Mouse (Mus musculus) adipocyte (in vitro differentiated cells): ENCODE measurements around the gene Sptssa.
"Not testable (repeated sequence)": the region's sequence is repeated elsewhere in the genome, so short reads cannot be mapped to it uniquely, and the experiment has no call there.

Source experiments
- DNase-seq: peaks from one replicate; pipeline ENCODE4 v3.0.0-alpha.2; 2016; ENCODE audit warnings: low spot score

Gene Sptssa

DNA sequence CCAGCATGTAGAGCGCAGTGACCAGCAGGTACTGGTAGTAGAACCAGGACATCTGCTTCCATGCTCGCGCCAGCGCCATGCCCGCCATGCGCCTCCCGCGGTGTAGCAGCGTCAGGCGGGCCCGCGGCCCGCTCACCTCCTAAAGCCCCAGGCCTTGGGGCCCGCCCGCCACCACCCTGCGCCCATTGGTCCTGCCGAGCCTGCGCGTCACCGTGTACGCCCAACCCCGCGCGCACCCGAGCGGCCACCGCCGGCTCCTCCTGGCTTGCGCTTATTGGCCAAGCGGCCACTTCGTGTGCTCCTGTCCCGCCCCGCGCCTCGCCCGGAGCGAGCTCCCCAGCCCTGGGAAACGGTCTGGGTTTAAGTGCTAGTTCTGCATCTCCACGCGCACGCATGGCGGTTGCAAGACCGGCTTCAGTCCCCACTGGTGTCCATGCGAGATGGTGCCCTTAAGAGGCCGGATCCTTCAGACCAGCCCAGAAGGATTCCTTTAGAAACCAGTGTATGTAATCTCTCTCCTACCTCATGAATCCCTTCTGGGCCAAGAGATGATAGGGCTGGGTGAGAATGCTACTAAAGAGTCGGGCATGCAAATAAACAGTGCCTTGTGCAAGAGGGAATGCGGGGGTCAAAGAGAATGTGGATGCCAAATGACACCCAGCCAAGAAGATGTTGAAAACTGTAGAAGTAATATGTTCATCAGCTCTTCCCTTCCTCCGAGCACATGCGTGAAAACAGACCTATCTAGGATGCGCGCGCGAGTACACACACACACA is at the start of gene Sptssa:
TSS of gene Sptssa (minus strand) at position 178 of the 776 bp plus-strand sequence.
- peak; percentile 92 for DNase-seq

DNA sequence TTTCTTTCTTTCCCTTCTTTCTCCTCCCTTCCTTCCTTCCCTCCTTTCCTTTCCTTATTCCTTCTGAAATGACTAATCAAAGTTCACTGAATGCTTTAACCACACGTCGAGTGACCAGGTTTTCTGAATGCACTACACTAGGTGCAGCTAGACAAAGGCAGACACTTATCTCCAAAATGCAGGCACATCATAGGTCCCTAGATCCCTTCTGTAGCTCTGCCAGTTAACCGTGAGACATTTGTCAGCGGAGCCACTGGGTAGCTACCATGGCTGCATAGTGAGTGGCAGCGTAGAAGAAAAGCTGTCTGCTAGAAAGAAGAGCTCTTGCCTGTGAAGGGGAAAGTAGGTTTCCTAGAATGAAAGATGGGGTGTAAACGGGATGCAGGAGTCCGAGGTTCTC is 43.0 kb upstream of the Sptssa start:
- DNase-seq = no peak

DNA sequence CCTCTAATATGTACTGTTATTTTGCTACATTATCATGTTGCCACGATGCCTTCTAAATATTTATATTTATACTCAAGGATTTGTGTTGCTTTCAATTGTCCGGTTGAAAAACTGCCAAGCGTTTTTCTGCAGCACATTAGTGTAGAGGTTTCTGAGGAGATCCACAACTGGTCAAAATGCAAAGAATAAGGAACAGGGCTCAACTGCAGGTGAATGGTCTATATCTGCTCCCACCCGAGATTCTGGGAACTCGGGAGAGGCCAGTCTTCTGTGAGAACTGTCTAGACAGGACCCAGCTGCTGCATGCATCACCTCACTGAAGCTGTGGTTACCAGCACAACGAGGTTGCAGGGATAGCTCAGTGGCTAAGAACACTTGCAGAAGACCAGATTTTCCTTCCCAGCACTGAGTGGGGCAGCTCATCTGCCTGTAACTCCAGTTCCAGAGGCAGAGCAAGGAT is 41.4 kb upstream of the Sptssa start:
- no peak for DNase-seq

DNA sequence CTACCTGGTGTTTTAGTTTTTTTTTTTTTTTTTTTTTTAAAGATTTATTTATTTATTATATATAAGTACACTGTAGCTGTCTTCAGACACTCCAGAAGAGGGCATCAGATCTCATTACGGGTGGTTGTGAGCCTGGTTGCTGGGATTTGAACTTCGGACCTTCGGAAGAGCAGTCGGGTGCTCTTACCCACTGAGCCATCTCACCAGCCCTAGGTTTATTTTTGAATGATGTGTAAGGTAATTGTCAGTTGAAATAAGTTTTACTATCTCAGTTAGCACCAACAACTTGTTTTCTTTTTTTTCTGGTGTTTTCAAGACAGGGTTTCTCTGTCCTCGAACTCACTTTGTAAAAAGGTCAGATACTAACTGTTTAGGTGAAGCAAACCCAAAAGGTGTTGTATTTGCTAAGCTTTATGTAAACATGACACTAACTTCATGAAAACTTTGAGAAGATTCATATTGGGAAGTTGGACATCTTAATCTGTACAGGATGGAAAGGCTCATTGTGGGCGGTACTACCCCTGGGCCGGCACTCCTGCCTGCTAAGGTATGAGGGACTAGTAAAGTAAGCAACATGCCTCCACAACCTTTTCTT is 40.7 kb upstream of the Sptssa start:
- DNase-seq = peak; percentile 44

DNA sequence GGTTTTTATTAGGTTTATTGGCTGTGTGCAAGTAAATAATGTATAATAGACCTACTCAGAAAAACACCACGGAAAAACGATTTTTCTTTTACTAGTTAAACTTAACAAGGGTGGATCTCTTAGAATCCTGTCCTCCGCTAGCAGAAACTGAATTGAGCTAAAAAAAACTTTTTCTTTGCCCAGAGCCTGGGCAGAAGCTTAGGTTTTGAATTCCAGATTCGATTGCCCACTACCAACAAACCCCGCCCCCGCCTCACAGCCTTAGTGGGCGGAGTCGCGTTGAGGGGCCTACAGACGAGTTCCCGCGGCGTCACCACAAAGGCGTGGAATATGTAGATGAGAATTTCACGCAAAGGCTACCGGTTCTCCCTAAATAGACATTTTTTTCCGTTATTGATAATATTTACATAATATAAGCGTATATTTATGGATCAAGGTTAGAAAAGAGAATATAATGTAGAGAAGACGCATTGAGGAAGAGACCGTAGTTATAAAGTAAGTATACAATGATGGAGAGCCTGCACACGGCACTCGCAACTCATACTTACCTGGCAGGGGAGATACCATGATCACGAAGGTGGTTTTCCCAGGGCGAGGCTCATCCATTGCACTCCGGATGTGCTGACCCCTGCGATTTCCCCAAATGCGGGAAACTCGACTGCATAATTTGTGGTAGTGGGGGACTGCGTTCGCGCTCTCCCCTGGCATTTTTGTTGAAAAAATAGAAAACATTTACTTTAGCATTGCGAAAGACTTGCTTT is 40.0 kb upstream of the Sptssa start:
- peak; percentile 97 for DNase-seq

DNA sequence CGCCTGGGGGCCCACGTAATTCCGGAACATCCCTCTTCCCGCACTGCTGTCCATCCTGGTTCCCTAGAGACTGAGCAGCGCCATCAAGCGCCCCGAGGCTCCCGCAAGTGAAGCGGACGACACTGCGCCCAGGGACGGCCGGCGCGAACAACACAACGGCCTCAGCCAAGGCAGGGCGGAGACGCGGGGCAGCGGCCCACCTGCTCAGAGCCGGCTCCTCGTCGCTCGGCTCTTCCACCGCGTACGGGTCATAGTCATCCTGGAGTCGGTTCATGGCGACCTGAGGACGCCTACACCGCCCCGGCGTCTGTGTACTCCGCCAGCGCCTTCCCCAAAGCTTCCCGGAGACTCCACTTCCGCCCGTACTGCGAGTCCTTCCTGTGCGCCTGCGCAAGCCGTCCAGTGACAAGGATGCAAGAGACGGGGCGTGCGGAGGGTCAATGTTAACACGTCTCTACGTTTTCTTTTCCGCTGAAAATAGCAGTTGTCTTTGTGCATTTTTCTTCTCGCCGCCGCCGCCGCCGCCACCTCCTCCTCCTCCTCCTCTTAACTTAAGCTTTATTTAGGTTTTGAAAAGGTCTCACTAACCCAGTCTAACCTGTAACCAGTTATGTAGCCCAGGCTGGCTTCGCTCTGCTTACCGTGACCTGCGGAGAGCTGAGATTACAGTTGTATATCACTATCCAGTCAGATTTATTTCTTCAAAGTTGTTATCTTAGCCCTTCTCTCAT is 39.3 kb upstream of the Sptssa start, which contains the start of gene Eapp:
TSS of gene Eapp (minus strand) at position 387 of the 731 bp plus-strand sequence.
- peak; percentile 98 for DNase-seq

DNA sequence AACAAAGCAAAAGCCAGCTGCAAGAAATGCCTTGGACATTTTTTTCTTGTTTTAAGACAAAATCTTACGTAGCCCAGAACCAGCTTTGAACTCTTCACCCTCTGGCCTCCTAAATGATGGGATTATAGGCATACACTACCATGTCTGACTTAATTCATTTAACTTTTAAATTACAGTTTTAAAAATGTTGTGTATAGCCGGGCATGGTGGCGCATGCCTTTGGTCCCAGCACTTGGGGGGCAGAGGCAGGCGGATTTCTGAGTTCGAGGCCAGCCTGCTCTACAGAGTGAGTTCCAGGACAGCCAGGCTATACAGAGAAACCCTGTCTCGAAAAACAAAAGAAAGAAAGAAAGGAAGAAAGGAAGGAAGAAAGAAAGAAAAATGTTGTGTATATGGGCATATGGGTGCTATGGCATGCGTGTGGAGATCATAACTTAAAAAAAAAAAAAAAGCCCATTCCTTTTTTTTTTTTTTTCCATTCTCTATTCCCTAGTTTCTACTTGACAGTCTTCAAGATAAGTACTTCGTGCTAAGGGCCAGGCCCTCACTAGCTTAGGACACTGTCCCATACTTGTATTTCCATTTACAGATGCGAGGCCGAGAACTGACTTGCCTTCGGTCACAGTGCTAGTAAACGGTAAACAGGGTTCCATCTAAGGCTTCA is 38.6 kb upstream of the Sptssa start:
- DNase-seq = no peak

DNA sequence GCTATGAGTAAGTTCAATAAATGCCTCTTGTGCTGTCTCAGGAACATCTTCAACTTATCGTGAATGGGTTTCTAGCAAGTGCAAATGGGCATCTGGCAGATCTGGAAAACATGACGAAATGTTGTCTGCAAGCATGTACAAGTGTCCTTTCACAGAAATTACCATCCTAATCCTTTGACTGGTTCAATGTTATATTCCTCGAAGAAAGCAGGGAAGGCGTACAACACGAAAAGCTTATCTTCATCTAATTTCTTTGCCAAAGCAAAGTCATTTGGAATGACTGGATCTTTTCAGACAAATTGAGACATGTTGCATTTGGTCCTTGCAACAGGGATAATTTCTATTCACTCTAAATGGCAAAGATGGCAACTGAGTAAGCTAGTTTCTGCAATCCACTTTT is 32.7 kb upstream of the Sptssa start:
- DNase-seq = no peak

DNA sequence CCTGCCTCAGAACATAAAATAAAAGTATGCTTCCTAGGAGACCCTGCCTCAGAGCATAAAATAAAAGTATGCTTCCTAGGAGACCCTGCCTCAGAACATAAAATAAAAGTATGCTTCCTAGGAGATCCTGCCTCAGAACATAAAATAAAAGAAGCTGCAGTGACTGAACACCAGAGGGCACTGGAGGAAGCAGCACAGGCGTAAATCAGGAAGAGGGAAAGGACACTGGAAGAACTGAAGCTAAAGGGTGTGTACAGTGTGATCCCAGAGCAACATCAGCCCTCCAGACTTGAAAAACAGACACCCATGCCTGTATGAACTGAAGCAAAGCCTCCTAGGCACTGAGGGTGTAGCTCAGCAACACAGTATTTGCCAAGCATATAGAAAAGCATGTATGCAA is 26.8 kb upstream of the Sptssa start:
- DNase-seq = peak; percentile 33

DNA sequence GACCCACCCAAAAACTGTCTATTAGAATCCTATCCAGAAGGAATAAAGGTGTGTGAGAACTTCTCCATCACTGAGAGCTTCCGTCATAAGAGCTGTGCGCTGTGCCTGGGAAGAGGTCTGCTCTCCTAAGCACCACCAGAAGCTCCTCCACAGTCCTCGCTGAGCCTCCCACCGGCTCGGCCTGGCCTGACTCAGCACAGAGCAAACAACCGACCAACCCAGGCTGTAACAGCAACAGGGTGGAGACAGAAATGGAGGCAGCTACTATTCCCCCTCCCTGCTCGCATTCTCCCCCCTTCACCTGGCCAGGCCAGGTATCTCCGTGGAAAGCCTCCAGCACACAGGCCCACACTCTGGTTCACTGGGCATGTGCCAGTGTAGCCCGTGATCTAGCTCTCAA is 20.3 kb upstream of the Sptssa start:
- DNase-seq = no peak

DNA sequence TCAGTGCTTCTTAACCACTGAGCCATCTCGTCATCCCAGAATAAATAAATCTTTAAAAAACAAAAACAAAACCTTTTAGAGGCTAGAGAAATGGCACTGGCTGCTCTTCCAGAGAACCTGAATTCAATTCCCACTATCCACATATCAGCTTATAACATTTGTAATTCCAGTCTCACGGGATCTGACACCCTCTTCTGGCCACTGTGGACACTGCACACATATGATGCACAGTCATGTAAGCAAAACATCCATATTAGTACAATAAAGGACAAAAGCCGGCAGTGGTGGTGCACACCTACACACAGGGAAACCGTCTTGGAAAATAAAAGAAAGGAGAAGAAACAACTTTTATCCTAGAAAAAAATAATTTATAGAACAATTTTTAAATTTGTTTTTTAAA is 19.0 kb upstream of the Sptssa start:
- no peak for DNase-seq

DNA sequence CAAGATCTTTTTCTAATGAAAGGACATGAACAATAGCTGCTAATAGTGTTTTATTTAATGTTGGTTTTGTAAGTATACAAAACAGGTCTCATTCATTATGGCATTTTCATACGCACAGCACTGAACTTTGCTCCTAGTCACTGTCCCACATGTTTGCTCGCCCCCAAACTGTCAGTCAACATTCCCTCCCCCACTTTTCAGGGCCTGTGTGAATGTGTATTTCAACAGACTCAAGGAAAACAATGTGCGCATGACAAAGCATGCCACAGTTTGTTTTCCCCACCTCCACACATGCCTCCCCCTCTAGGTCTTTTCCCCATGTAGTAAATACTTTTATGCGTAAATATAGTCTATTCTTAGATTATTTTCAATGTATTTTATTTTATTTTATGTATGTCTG is 14.9 kb upstream of the Sptssa start:
- DNase-seq = no peak

DNA sequence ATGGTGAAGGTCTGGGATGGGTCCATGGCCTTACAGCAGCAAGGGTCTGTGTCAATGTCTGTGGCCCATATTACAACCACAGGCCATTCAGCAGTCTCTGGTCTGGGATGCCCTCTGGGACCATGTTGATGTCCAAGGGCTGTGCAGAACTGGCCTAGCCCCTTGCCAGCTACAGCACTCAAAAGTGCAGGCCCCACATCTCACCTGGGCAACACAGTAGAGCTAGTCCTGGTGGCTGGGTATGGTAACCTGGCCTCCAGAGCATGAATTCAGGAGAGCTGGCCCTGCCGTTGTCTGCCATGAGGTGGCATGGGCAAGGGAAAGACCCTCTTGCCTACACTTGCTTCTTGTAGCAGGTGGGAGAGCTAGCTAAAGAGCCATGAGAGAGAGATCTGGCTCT is 11.8 kb upstream of the Sptssa start:
- DNase-seq = no peak

DNA sequence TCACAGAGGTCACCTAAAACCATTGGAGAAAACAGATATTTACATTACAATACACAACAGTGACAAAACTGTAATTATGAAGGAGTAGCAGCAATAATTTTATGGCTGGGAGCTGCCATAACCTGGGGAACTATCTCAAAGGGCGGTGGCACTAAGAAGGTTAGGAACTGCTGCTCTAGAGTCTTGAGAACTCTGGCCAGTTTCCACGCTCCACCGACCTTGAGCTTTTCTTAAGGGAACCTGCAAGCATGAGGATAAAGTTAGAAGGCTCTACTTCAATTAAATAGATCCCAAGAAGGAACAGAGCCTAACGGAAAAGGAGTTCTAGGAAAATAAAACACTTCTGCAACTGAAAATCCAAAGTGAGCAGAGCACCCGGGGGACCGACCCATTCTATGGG is 9.2 kb upstream of the Sptssa start:
- no peak for DNase-seq

DNA sequence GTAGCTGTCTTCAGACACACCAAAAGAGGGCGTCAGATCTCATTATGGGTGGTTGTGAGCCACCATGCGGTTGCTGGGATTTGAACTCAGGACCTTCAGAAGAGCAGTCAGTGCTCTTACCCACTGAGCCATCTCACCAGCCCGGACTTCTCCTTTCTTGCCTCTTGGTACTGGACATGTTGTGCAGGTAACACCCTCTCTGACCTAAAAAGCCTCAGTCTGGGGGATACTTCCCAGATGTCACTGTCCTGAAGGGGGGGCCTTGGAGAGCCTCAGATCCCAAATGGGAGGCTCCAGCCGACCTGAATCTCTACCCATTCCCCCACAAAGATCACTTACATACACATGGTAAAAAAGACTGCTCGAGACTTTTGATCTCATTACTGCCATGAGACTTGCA is 5.1 kb upstream of the Sptssa start:
- DNase-seq = not testable (repeated sequence)

DNA sequence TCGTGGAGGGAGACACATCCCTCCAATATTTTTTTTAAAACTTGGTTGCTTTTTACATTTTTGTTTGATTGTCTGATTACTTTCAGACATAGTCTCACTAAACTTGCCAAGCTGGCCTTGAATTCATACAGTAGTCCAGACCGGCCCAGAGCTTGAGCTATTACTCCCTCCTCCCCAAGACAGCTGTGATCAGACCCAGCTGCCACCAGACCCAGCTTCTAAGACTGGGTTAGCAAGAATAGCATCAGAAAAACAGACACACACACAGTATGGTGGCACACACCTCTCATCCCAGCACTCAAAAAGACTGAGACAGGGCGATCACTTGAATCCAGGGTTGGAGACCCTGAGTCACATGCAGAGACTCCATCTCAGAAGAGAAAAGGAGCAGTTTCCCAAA is 3.5 kb upstream of the Sptssa start:
- DNase-seq = no peak

DNA sequence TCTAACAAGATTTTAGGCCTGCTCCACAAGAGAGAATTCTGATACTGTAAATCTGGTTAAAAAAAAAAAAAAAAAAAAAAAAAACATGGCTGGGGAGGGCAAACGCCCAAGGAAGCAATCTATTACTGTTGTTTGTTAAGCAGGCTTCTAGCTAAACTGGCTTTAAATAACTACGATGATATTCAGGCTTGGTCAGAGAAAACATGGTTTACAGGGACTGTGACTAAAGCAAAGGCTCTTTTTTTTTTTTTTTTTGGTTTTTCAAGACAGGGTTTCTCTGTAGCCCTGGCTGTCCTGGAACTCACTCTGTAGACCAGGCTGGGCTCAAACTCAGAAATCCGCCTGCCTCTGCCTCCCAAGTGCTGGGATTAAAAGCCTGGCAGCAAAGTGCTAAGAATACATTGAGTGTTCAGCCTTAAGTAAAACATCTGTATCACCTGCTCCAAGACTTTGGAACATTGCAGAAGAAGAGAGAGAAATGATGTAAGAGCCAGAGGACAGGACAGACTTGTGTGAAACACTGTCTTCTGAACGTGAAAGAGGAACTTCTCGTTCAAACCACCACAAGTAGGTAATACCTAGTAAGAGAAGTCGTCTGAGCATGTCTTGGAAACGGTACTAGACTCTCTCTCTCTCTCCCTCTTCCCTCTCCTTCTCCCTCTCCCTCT is 2.2 kb upstream of the Sptssa start:
- DNase-seq = no peak

DNA sequence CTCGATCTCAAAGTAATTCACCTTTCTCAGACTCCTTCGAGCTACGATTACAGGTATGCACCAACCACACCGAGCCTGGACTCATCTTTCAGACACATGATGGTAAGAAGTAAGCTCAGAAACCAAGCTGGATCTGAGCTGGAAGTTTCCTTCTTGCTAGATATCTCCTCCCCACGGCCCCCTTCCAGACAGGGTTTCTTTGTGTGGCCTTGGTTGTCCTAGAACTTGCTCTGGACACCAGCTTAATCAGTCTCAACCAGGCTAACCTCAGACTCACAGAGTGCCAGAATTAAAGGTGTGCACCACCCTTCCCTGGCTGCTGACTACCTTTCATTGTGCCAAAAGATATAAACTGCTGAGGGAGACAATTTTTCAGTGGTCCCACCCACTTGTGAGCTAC is 1.6 kb upstream of the Sptssa start:
- no peak for DNase-seq

DNA sequence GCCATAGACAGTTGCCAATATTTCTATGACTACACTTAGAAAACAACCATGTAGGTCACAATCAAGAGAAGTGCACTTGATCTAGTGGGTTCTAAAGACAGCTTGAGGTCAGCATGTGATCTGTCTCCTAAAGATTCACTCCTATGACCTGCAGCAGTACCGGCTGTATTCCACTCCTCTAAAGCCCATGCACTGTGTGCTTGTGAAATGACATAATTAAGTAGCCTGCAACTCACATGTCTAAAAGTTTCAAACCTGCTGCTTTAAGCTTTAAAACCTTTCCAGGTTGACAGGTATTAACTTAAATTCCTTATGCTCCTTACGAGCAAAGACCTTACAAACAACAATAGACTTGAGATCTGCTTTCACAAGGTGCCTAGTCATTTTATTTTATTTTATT is 853 bp upstream of the Sptssa start:
- DNase-seq = no peak

DNA sequence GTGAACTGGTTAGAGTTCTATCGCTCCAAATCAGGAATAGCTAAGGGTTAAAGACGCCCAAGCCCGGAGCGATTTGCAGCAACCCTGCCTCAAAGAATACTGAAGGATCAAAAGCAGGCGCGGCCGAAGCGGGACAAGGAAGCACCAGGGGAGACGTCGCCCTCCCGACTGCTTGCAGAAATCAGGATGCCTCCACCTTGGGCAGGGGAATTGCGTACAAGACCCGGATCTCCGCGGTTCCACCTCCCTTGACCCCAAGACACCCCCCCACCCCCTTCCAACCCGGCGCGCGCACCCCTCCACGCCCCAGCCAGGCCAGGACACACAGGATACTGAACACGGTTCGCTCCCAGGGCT is 356 bp downstream of the Sptssa start:
- peak; percentile 55 for DNase-seq

DNA sequence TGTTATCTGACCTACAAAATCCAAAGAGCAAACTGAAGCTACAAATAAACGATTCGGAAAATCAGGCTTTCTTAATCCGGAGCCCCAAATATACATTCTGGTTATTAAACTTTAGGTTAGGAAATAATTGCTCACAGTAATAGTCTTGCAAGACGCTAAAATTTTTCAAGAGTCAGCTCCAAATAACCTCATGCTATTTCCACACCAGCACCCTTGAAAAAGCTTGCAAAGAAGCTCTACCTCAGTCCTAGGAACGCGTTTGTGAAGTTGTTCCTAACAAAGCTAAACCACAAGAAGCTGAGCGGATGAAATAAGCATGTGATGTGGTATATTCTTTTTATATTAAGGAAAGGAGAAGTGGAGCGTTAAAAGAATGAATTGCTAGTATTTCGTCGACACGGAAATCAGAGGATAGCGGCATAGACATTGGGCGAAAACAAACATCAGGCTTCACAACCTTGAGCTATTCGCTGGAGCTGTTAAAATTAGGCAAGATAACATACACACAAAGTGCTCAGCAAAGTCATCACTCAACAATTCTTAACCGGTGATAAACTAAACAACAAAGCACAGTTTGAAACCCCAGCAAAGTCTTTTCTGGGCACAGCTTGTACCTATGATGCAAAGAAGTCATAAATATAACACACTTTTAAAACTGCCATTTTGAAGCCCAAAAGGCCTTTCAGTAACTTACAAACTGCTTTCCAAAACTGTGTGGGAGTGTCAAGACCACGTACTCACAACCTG is 908 bp downstream of the Sptssa start:
- DNase-seq = peak; percentile 38
